Mouse (Mus musculus) forebrain, postnatal 0 days (tissue): Measurements from ENCODE around the gene Rab19. TPM values are rescaled to one million over a fixed set of nuclear protein-coding genes. Genes with fewer than 3 reads are reported as not detected.

Experiments
- ATAC-seq: fragments of 200-750 bp; cut with Nextera tagmentation; 2 replicates; pipeline ENCODE4 v1.8.0; 2017; ENCODE audit warnings: mild to moderate bottlenecking, moderate library complexity
- DNase-seq: peaks from one replicate; pipeline ENCODE4 v3.0.0-alpha.2; 2015
- H3K27ac ChIP-seq: fragments of 300-500 bp; sonication (generic); 2 replicates; pipeline ENCODE4 v1.5.1; 2014; ENCODE audit warnings: low read depth, mild to moderate bottlenecking, antibody characterized with exemption, low read length, moderate library complexity, mixed read lengths
- H3K27me3 ChIP-seq: fragments of 300-500 bp; sonication (generic); 2 replicates; pipeline ENCODE4 v1.6.1; 2014; ENCODE audit warnings: mild to moderate bottlenecking, low read length, mixed read lengths; ENCODE audit not compliant: insufficient read depth
- H3K36me3 ChIP-seq: fragments of 300-500 bp; sonication (generic); 2 replicates; pipeline ENCODE4 v1.6.1; 2014; ENCODE audit warnings: mild to moderate bottlenecking, moderate library complexity; ENCODE audit not compliant: insufficient read depth
- H3K4me1 ChIP-seq: fragments of 300-500 bp; sonication (generic); 2 replicates; pipeline ENCODE4 v1.6.1; 2014; ENCODE audit warnings: antibody characterized with exemption; ENCODE audit not compliant: insufficient read depth
- H3K4me2 ChIP-seq: fragments of 300-500 bp; sonication (generic); 2 replicates; pipeline ENCODE4 v1.6.1; 2014; ENCODE audit warnings: low read depth, mild to moderate bottlenecking, moderate library complexity
- H3K4me3 ChIP-seq: fragments of 300-500 bp; sonication (generic); 2 replicates; pipeline ENCODE4 v1.5.1; 2014; ENCODE audit warnings: low read depth, low read length, mixed read lengths
- H3K9ac ChIP-seq: fragments of 300-500 bp; sonication (generic); 2 replicates; pipeline ENCODE4 v1.6.1; 2014; ENCODE audit warnings: mild to moderate bottlenecking
- H3K9me3 ChIP-seq: fragments of 300-500 bp; sonication (generic); 2 replicates; pipeline ENCODE4 v1.6.1; 2016; ENCODE audit warnings: low read length
- CTCF ChIP-seq: sonication (generic); IDR thresholded peaks from 2 replicates; pipeline ENCODE4 v1.5.1; 2016; ENCODE audit warnings: antibody characterized with exemption, control low read depth, low read depth
- WGBS: fragments of 180-500 bp; shearing (Covaris S2); extraction: QIAGEN DNeasy Blood & Tissue Kit; methylation state at CpG from one replicate; pipeline ENCODE4 v1.1.7; 2014; 5-methylcytosine and 5-hydroxymethylcytosine counted together
- polyA plus RNA-seq: library from polyadenylated mRNA; unstranded; fragments of >200 nt; fragmentation: Nextera tagmentation; extraction: Ambion mirVana; gene quantifications from 2 replicates; pipeline ENCODE4 v1.2.1, GENCODE M21; 2015
- total RNA-seq: library from RNA; depleted of rRNA; stranded (reverse); fragments of >200 nt; gene quantifications from 2 replicates; pipeline ENCODE4 v1.2.3, GENCODE M21; 2014

Gene Rab19
- total and polyA plus RNA-seq, 2 experiments from 2014 or later: 0.12 TPM; not detected in 1

- 77% methylated on average over 8 of the region's 8 CpGs for WGBS
- no peak for ATAC-seq
- TF ChIP-seq CTCF: no peak
Observed at GRCm38 (mm10) chr6:39379749-39380148, 1.2 kb upstream of the Rab19 start.

GRCm38 (mm10) chr6:39380276-39380675 is 699 bp upstream of the Rab19 start:
- DNase-seq: no peak
- WGBS: 96% methylated on average over 3 of the region's 3 CpGs
- Histone ChIP-seq H3K4me1 (no peaks in the 10 kb centered on the region), H3K4me2 (no peak overlapping the region), H3K27ac (no peak overlapping the region), H3K9ac (no peak overlapping the region), H3K9me3 (no peaks in the 10 kb centered on the region), H3K4me3 (no peak overlapping the region), H3K27me3 (no peaks in the 10 kb centered on the region; the same call in 1 of the 2 replicates), H3K36me3 (no peaks in the 10 kb centered on the region)
- TF ChIP-seq CTCF: no peak
- ATAC-seq: no peak

More at GRCm38 (mm10) chr6:39379749-39380148, 1.2 kb upstream of the Rab19 start:
- H3K27me3 ChIP-seq: no peaks in the 10 kb centered on the region; the same call in 1 of the 2 replicates
- H3K9me3 ChIP-seq: no peaks in the 10 kb centered on the region
- H3K9ac ChIP-seq: no peak overlapping the region
- H3K4me2 ChIP-seq: no peak overlapping the region
- no peak overlapping the region for H3K4me3 ChIP-seq
- no peaks in the 10 kb centered on the region for H3K4me1 ChIP-seq
- no peak for DNase-seq
- H3K36me3 ChIP-seq: no peaks in the 10 kb centered on the region
- no peak overlapping the region for H3K27ac ChIP-seq

GRCm38 (mm10) chr6:39389988-39390387 is 9.0 kb downstream of the Rab19 start:
- Histone ChIP-seq H3K9ac (no peak overlapping the region), H3K27me3 (no peaks in the 10 kb centered on the region), H3K9me3 (no peaks in the 10 kb centered on the region), H3K27ac (no peak overlapping the region), H3K4me2 (no peak overlapping the region), H3K4me3 (no peak overlapping the region), H3K4me1 (no peaks in the 10 kb centered on the region), H3K36me3 (peaks cover 7% of the 10 kb centered on the region; the same call in 1 of the 2 replicates)
- TF ChIP-seq CTCF: no peak
- no peak for DNase-seq
- 94% methylated on average over 2 of the region's 2 CpGs for WGBS
- ATAC-seq: no peak

- DNase-seq (no peak), ATAC-seq (no peak)
- no peak for TF ChIP-seq CTCF
- peaks cover 39% of the 10 kb centered on the region for H3K36me3 ChIP-seq
- H3K9me3 ChIP-seq: no peaks in the 10 kb centered on the region
- H3K9ac ChIP-seq: no peak overlapping the region
- H3K4me1 ChIP-seq: no peaks in the 10 kb centered on the region
- H3K27me3 ChIP-seq: no peaks in the 10 kb centered on the region
- no peak overlapping the region for H3K4me3 ChIP-seq
- WGBS: 72% methylated on average over 4 of the region's 4 CpGs
- H3K4me2 ChIP-seq: no peak overlapping the region
- H3K27ac ChIP-seq: no peak overlapping the region
Observed at GRCm38 (mm10) chr6:39395471-39395870, 14.5 kb downstream of the Rab19 start.

- WGBS: 87% methylated on average over 4 of the region's 4 CpGs
- no peak overlapping the region for H3K9ac ChIP-seq
- TF ChIP-seq CTCF: no peak
- no peak overlapping the region for H3K27ac ChIP-seq
- ATAC-seq (no peak), DNase-seq (no peak)
- H3K9me3 ChIP-seq: no peaks in the 10 kb centered on the region
- no peak overlapping the region for H3K4me3 ChIP-seq
- H3K4me1 ChIP-seq: no peaks in the 10 kb centered on the region
- H3K27me3 ChIP-seq: no peaks in the 10 kb centered on the region
- H3K36me3 ChIP-seq: peaks cover 34% of the 10 kb centered on the region
- no peak overlapping the region for H3K4me2 ChIP-seq
Observed at GRCm38 (mm10) chr6:39395916-39396315, 14.9 kb downstream of the Rab19 start.

- TF ChIP-seq CTCF: no peak
- H3K4me1 ChIP-seq: no peaks in the 10 kb centered on the region
- DNase-seq: no peak
- H3K9ac ChIP-seq: no peak overlapping the region
- H3K36me3 ChIP-seq: peaks cover 39% of the 10 kb centered on the region
- no peak overlapping the region for H3K27ac ChIP-seq
- ATAC-seq: no peak
- H3K4me3 ChIP-seq: no peak overlapping the region
- no peaks in the 10 kb centered on the region for H3K27me3 ChIP-seq
- no peaks in the 10 kb centered on the region for H3K9me3 ChIP-seq
- no peak overlapping the region for H3K4me2 ChIP-seq
- 93% methylated on average over 6 of the region's 6 CpGs for WGBS
Observed at GRCm38 (mm10) chr6:39397046-39397445, 16.1 kb downstream of the Rab19 start.

- Histone ChIP-seq H3K27ac (no peak overlapping the region), H3K27me3 (no peaks in the 10 kb centered on the region), H3K9me3 (no peaks in the 10 kb centered on the region), H3K4me2 (no peak overlapping the region), H3K4me1 (no peaks in the 10 kb centered on the region), H3K4me3 (no peak overlapping the region), H3K9ac (no peak overlapping the region), H3K36me3 (peaks cover 39% of the 10 kb centered on the region)
- ATAC-seq: no peak
- no peak for DNase-seq
- WGBS: 93% methylated on average over 9 of the region's 9 CpGs
- no peak for TF ChIP-seq CTCF
Observed at GRCm38 (mm10) chr6:39398342-39398741, 17.4 kb downstream of the Rab19 start.
